Mouse (Mus musculus) megakaryocyte, embryonic 14.5 days (primary cell): ENCODE data around the gene Tppp2. TPM values are rescaled to one million over a fixed set of nuclear protein-coding genes. Genes with fewer than 3 reads are reported as not detected.
A peak's percentile ranks its signal among the peaks of the same experiment; 100 is the strongest.

Experiments
- H3K27me3 ChIP-seq: replicated peaks from 2 replicates; pipeline ENCODE3; 2012; ENCODE audit warnings: inconsistent platforms
- H3K36me3 ChIP-seq: replicated peaks from 2 replicates; pipeline ENCODE3; 2012; ENCODE audit warnings: low read length, inconsistent platforms, mixed read lengths
- H3K4me1 ChIP-seq: 2 replicates; pipeline ENCODE4 v1.6.1; 2012; ENCODE audit warnings: inconsistent platforms
- H3K4me3 ChIP-seq: replicated peaks from 2 replicates; pipeline ENCODE3; 2012; ENCODE audit warnings: moderate library complexity, mild to moderate bottlenecking, inconsistent platforms
- H3K9me3 ChIP-seq: 2 replicates; pipeline ENCODE4 v1.6.1; 2012; ENCODE audit warnings: inconsistent platforms
- FLI1 ChIP-seq: IDR thresholded peaks from 2 replicates; pipeline ENCODE4 v1.6.1; 2012; ENCODE audit warnings: low read length, inconsistent platforms, mixed read lengths
- GATA1 ChIP-seq: IDR thresholded peaks from 3 replicates; pipeline ENCODE4 v1.6.1; 2012; ENCODE audit warnings: mixed read lengths, low read length, inconsistent platforms, borderline replicate concordance
- polyA plus RNA-seq: library from polyadenylated mRNA; stranded (reverse); fragments of >175 nt; gene quantifications from 2 replicates; pipeline ENCODE4 v1.2.3, GENCODE M21; 2012; ENCODE audit warnings: low replicate concordance; ENCODE audit not compliant: insufficient read depth

Gene Tppp2
- polyA plus RNA-seq, 1 experiment, result not detected

GRCm38 (mm10) chr14:51906102-51906501 is 12.1 kb upstream of the Tppp2 start:
- H3K4me1 ChIP-seq, result peaks cover 25% of the 10 kb centered on the region
- H3K9me3 ChIP-seq, result no peaks in the 10 kb centered on the region
- peaks cover 48% of the 10 kb centered on the region for H3K27me3 ChIP-seq
- no peak for TF ChIP-seq FLI1
- TF ChIP-seq GATA1, result no peak
- H3K36me3 ChIP-seq, result no peaks in the 10 kb centered on the region
- H3K4me3 ChIP-seq, result peak overlapping the region; percentile 69

- peaks cover 76% of the 10 kb centered on the region for H3K27me3 ChIP-seq
- H3K9me3 ChIP-seq, result no peaks in the 10 kb centered on the region
- peaks cover 42% of the 10 kb centered on the region for H3K4me1 ChIP-seq
- no peaks in the 10 kb centered on the region for H3K36me3 ChIP-seq
- no peak for TF ChIP-seq FLI1
- TF ChIP-seq GATA1, result no peak
- no peak overlapping the region for H3K4me3 ChIP-seq
Measured at GRCm38 (mm10) chr14:51911301-51911700, 6.9 kb upstream of the Tppp2 start.

GRCm38 (mm10) chr14:51912391-51913061 is 5.7 kb upstream of the Tppp2 start:
- H3K27me3 ChIP-seq, result peaks cover 70% of the 10 kb centered on the region
- no peaks in the 10 kb centered on the region for H3K36me3 ChIP-seq
- H3K4me3 ChIP-seq, result peak overlapping the region; percentile 91
- H3K9me3 ChIP-seq, result no peaks in the 10 kb centered on the region
- peaks cover 29% of the 10 kb centered on the region for H3K4me1 ChIP-seq
- TF ChIP-seq FLI1 (no peak), GATA1 (no peak)

GRCm38 (mm10) chr14:51913062-51913959 is 4.9 kb upstream of the Tppp2 start:
- peak overlapping the region; percentile 91 for H3K4me3 ChIP-seq
- H3K36me3 ChIP-seq, result no peaks in the 10 kb centered on the region
- H3K9me3 ChIP-seq, result no peaks in the 10 kb centered on the region
- TF ChIP-seq FLI1 (no peak), GATA1 (no peak)
- H3K27me3 ChIP-seq, result peaks cover 63% of the 10 kb centered on the region
- peaks cover 29% of the 10 kb centered on the region for H3K4me1 ChIP-seq

GRCm38 (mm10) chr14:51913960-51914762 is 4.1 kb upstream of the Tppp2 start, which contains the start of gene Ndrg2:
TSS of gene Ndrg2 (minus strand) at chr14:51914158.
- TF ChIP-seq FLI1 (no peak), GATA1 (no peak)
- H3K36me3 ChIP-seq, result no peaks in the 10 kb centered on the region
- H3K4me3 ChIP-seq, result peak within 1 kb of the TSS; percentile 91
- H3K4me1 ChIP-seq, result peaks cover 29% of the 10 kb centered on the region
- no peaks in the 10 kb centered on the region for H3K9me3 ChIP-seq
- H3K27me3 ChIP-seq, result peaks cover 66% of the 10 kb centered on the region

GRCm38 (mm10) chr14:51915030-51915429 is 3.2 kb upstream of the Tppp2 start:
- H3K9me3 ChIP-seq, result no peaks in the 10 kb centered on the region
- no peak for TF ChIP-seq GATA1
- no peak for TF ChIP-seq FLI1
- H3K27me3 ChIP-seq, result peaks cover 66% of the 10 kb centered on the region
- peaks cover 29% of the 10 kb centered on the region for H3K4me1 ChIP-seq
- no peak overlapping the region for H3K4me3 ChIP-seq
- no peaks in the 10 kb centered on the region for H3K36me3 ChIP-seq

- peaks cover 29% of the 10 kb centered on the region for H3K4me1 ChIP-seq
- H3K9me3 ChIP-seq, result no peaks in the 10 kb centered on the region
- H3K4me3 ChIP-seq, result no peak overlapping the region
- no peak for TF ChIP-seq GATA1
- no peak for TF ChIP-seq FLI1
- peaks cover 60% of the 10 kb centered on the region for H3K27me3 ChIP-seq
- H3K36me3 ChIP-seq, result no peaks in the 10 kb centered on the region
Measured at GRCm38 (mm10) chr14:51916539-51916938, 1.7 kb upstream of the Tppp2 start.

- no peak for TF ChIP-seq FLI1
- no peak for TF ChIP-seq GATA1
- H3K9me3 ChIP-seq, result no peaks in the 10 kb centered on the region
Measured at GRCm38 (mm10) chr14:51918966-51919365, 741 bp downstream of the Tppp2 start.

GRCm38 (mm10) chr14:51921759-51922570 is 3.7 kb downstream of the Tppp2 start:
- Histone ChIP-seq H3K9me3 (no peaks in the 10 kb centered on the region), H3K4me3 (no peak overlapping the region), H3K36me3 (no peaks in the 10 kb centered on the region), H3K27me3 (peaks cover 46% of the 10 kb centered on the region), H3K4me1 (no peaks in the 10 kb centered on the region)
- no peak for TF ChIP-seq GATA1
- no peak for TF ChIP-seq FLI1

More at GRCm38 (mm10) chr14:51918966-51919365, 741 bp downstream of the Tppp2 start:
- Histone ChIP-seq H3K36me3 (no peaks in the 10 kb centered on the region), H3K4me1 (peaks cover 12% of the 10 kb centered on the region), H3K4me3 (no peak overlapping the region), H3K27me3 (peaks cover 53% of the 10 kb centered on the region)
